Mouse (Mus musculus): ENCODE results near the gene Xylt2. TPM values are rescaled to one million over a fixed set of nuclear protein-coding genes. Genes with fewer than 3 reads are reported as not detected.
A peak's percentile ranks its signal among the peaks of the same experiment; 100 is the strongest.
"Not testable (repeated sequence)": the region's sequence is repeated elsewhere in the genome, so short reads cannot be mapped to it uniquely, and the experiment has no call there.

The Xylt2 gene
- polyA plus RNA-seq, 1 experiment from 2014 or later = 16.7 TPM

- H3K27me3 ChIP-seq (ENCODE audit: insufficient read depth, poor library complexity, severe bottlenecking) = no peaks in the 10 kb centered on the region
- no peak overlapping the region for H3K27ac ChIP-seq
- no peaks in the 10 kb centered on the region for H3K4me1 ChIP-seq (replicated peaks)
- H3K36me3 ChIP-seq = peaks cover 98% of the 10 kb centered on the region
- H3K4me3 ChIP-seq = no peak overlapping the region
- H3K9me3 ChIP-seq = no peaks in the 10 kb centered on the region
- WGBS = 69% methylated on average over 1 of the region's 1 CpGs
- no peak for DNase-seq (ENCODE audit: low spot score)
Measured at GRCm38 (mm10) chr11:94661344-94661743, 16.0 kb downstream of the Xylt2 start.

DNA sequence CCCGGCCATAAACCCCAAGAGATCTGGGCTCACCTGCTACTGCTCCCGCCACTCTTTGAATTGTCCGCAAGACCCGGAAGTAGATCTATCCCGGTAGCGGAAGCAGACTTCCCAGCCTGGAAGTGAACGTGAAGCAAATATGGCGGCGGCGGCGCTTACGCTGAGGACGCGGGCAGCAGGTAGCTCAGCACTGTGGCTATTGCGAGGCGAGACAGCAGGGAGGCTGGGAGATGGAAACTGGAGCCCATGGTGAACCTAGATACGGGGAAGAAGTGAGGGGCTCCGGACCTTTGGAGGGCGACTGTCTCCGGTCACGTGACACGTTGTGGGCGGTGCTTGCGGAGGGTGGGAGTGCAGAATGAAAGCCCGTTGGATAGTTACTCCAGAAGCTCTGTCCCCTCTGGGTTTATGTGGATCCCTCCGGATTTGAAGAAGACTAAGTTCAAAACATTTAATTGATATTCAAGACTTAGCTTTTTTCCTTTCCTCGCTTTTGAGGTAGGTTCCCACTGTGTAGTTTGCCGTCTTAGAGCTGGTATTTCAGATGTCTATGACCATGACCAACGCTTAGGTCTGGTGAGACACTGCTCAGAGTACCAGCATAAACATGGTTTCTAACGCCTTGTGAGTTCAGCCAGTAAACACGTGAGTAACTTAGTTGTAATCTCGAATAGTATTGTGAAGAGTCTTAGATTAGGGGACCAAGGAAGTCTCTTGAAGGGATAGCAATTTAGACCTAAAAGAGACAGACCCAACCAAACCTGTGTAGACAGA is 23.5 kb downstream of the Xylt2 start, which contains the start of the genes Mrpl27 and Eme1:
Mrpl27 (plus strand) TSS at position 105 of the 774 bp plus-strand sequence.
Eme1 (minus strand) TSS at position 302 of the 774 bp plus-strand sequence.
- H3K36me3 ChIP-seq = peaks cover 63% of the 10 kb centered on the region
- peaks cover 18% of the 10 kb centered on the region for H3K4me1 ChIP-seq (replicated peaks)
- H3K27ac ChIP-seq = peak within 1 kb of the TSS; percentile 97
- H3K27me3 ChIP-seq (ENCODE audit: insufficient read depth, poor library complexity, severe bottlenecking) = no peaks in the 10 kb centered on the region
- H3K9me3 ChIP-seq = no peaks in the 10 kb centered on the region
- 2% methylated on average over 32 of the region's 32 CpGs for WGBS
- DNase-seq (ENCODE audit: low spot score) = peak; percentile 88
- peak within 1 kb of the TSS; percentile 82 for H3K4me3 ChIP-seq

GRCm38 (mm10) chr11:94652973-94653372 is 24.3 kb downstream of the Xylt2 start:
- peak overlapping the region; percentile 82 for H3K4me3 ChIP-seq
- no peaks in the 10 kb centered on the region for H3K27me3 ChIP-seq (ENCODE audit: insufficient read depth, poor library complexity, severe bottlenecking)
- peaks cover 18% of the 10 kb centered on the region for H3K4me1 ChIP-seq (replicated peaks)
- 49% methylated on average over 8 of the region's 8 CpGs for WGBS
- DNase-seq (ENCODE audit: low spot score) = no peak
- H3K27ac ChIP-seq = peak overlapping the region; percentile 97
- peaks cover 62% of the 10 kb centered on the region for H3K36me3 ChIP-seq
- no peaks in the 10 kb centered on the region for H3K9me3 ChIP-seq

DNA sequence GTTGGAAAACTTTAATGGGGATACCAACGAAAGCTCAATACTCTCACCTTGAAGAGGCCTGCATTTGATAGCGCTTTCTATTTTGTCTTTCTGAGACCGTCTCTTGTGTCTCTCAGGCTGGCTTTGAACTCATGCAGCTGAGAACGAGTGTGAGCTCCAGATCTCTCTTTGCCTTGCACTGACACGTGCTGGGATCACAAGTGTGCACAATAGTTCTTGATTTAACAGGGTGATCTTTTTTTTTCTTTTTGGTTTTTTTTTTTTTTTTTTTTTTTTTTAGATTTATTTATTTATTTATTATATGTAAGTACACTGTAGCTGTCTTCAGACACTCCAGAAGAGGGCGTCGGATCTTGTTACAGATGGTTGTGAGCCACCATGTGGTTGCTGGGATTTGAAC is 26.1 kb downstream of the Xylt2 start:
- peaks cover 62% of the 10 kb centered on the region for H3K36me3 ChIP-seq
- not testable (repeated sequence) for H3K27me3 ChIP-seq (ENCODE audit: insufficient read depth, poor library complexity, severe bottlenecking); H3K27ac ChIP-seq; DNase-seq (ENCODE audit: low spot score); H3K9me3 ChIP-seq; H3K4me3 ChIP-seq
- WGBS = 91% methylated on average over 7 of the region's 7 CpGs
- H3K4me1 ChIP-seq (replicated peaks) = peaks cover 18% of the 10 kb centered on the region

DNA sequence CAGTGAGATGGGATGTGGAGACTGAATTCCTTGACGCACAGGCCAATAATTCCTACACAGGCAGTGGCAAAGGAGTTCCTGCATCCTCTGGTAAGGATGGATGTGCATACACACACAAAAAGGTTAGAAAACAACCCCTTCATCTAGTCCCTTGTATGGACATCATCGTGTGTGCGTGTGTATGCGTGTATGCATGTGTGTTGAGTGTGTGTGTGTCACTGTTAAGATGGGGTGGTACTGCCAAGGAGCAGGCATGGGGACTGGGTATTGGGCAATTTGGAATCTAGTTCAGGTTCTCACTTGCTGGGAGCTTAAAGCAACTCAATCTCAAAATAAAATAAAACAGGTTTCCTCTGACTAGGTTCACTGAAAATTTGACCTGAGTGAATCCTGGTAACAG is 30.9 kb downstream of the Xylt2 start:
- WGBS = 94% methylated on average over 4 of the region's 4 CpGs
- Histone ChIP-seq H3K9me3 (no peaks in the 10 kb centered on the region), H3K27me3 (ENCODE audit: insufficient read depth, poor library complexity, severe bottlenecking) (no peaks in the 10 kb centered on the region), H3K4me3 (no peak overlapping the region), H3K27ac (no peak overlapping the region), H3K4me1 (replicated peaks) (no peaks in the 10 kb centered on the region), H3K36me3 (peaks cover 96% of the 10 kb centered on the region)
- no peak for DNase-seq (ENCODE audit: low spot score)

GRCm38 (mm10) chr11:94644461-94645219 is 32.7 kb downstream of the Xylt2 start:
- Histone ChIP-seq H3K36me3 (peaks cover 98% of the 10 kb centered on the region), H3K4me3 (no peak overlapping the region), H3K9me3 (no peaks in the 10 kb centered on the region), H3K4me1 (replicated peaks) (no peaks in the 10 kb centered on the region), H3K27me3 (ENCODE audit: insufficient read depth, poor library complexity, severe bottlenecking) (no peaks in the 10 kb centered on the region), H3K27ac (no peak overlapping the region)
- DNase-seq (ENCODE audit: low spot score) = no peak
- WGBS = 89% methylated on average over 8 of the region's 8 CpGs

DNA sequence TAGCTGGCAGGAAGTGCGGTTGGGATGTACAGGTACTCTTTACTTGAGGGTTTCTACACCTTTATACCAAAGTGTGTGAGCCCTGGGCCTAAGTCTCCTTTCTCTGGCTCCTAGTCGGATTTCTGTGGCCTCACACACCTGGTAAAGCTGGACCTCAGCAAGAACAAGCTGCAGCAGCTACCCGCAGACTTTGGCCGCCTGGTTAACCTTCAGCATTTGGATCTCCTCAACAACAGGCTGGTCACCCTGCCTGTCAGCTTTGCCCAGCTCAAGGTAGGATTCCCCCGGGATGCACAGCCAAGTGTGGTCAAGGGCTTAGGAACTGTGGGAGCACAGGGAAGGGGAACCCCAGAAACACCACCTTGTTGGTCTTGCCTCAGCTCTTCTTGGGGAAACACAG is 42.9 kb downstream of the Xylt2 start:
- 92% methylated on average over 5 of the region's 5 CpGs for WGBS
- H3K36me3 ChIP-seq = peaks cover 83% of the 10 kb centered on the region
- DNase-seq (ENCODE audit: low spot score) = no peak

DNA sequence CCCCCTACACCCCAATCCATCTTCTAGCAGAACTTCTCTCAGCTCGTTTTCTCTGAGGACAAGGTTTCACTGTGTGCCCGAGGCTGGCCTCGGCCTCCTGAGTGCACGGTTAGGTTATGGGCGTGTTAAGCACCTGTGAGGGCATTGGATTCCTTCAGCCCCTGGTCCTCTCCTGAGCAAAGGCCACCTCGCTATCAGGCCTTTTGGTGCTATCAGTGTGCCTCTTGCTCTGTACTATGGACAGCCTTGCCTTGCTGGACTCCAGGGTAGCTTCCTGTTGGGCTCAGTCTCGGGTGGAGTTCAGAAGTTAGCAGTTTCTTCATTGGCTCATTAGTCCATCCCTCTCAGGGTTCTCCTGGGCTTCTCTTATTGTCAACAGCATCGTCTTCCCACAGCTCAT is 44.3 kb downstream of the Xylt2 start:
- peaks cover 15% of the 10 kb centered on the region for H3K4me1 ChIP-seq (replicated peaks)
- H3K9me3 ChIP-seq = no peaks in the 10 kb centered on the region
- WGBS = 92% methylated on average over 8 of the region's 8 CpGs
- no peak for DNase-seq (ENCODE audit: low spot score)
- H3K4me3 ChIP-seq = no peak overlapping the region
- H3K36me3 ChIP-seq = peaks cover 69% of the 10 kb centered on the region
- H3K27me3 ChIP-seq (ENCODE audit: insufficient read depth, poor library complexity, severe bottlenecking) = no peaks in the 10 kb centered on the region
- H3K27ac ChIP-seq = no peak overlapping the region

More for the DNA sequence above, 42.9 kb downstream of the Xylt2 start:
- H3K4me3 ChIP-seq = no peak overlapping the region
- H3K27ac ChIP-seq = no peak overlapping the region
- no peaks in the 10 kb centered on the region for H3K27me3 ChIP-seq (ENCODE audit: insufficient read depth, poor library complexity, severe bottlenecking)
- H3K4me1 ChIP-seq (replicated peaks) = peaks cover 15% of the 10 kb centered on the region
- H3K9me3 ChIP-seq = no peaks in the 10 kb centered on the region

- 96% methylated on average over 5 of the region's 5 CpGs for WGBS
- Histone ChIP-seq H3K4me3 (no peak overlapping the region), H3K4me1 (replicated peaks) (peaks cover 15% of the 10 kb centered on the region), H3K36me3 (peaks cover 58% of the 10 kb centered on the region), H3K27me3 (ENCODE audit: insufficient read depth, poor library complexity, severe bottlenecking) (no peaks in the 10 kb centered on the region), H3K27ac (no peak overlapping the region), H3K9me3 (no peaks in the 10 kb centered on the region)
- no peak for DNase-seq (ENCODE audit: low spot score)
Measured at GRCm38 (mm10) chr11:94631969-94632368, 45.3 kb downstream of the Xylt2 start.

- Histone ChIP-seq H3K27me3 (ENCODE audit: insufficient read depth, poor library complexity, severe bottlenecking) (no peaks in the 10 kb centered on the region), H3K4me3 (peak overlapping the region; percentile 75), H3K4me1 (replicated peaks) (peaks cover 15% of the 10 kb centered on the region), H3K9me3 (no peaks in the 10 kb centered on the region), H3K36me3 (peaks cover 43% of the 10 kb centered on the region), H3K27ac (peak overlapping the region; percentile 91)
- peak; percentile 28 for DNase-seq (ENCODE audit: low spot score)
- 16% methylated on average over 26 of the region's 26 CpGs for WGBS
Measured at GRCm38 (mm10) chr11:94630199-94631011, 46.9 kb downstream of the Xylt2 start.

DNA sequence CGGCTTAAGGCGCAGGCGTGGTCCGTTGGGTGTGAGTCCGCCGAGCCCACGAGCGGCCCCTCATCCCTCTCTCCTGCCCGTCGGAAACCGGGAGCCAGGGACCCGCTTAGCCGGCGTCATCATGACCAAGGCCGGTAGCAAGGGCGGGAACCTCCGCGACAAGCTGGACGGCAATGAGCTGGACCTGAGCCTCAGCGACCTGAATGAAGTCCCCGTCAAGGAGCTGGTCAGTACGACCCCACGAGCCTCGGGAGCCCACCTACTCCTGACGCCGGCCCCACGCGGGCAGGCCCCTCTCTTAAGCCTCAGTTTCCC is 47.5 kb downstream of the Xylt2 start:
- no peaks in the 10 kb centered on the region for H3K9me3 ChIP-seq
- no peak for DNase-seq (ENCODE audit: low spot score)
- under 1% methylated on average over 27 of the region's 28 CpGs for WGBS
- peaks cover 15% of the 10 kb centered on the region for H3K4me1 ChIP-seq (replicated peaks)
- peak overlapping the region; percentile 75 for H3K4me3 ChIP-seq
- no peaks in the 10 kb centered on the region for H3K27me3 ChIP-seq (ENCODE audit: insufficient read depth, poor library complexity, severe bottlenecking)
- peaks cover 37% of the 10 kb centered on the region for H3K36me3 ChIP-seq
- peak overlapping the region; percentile 91 for H3K27ac ChIP-seq

DNA sequence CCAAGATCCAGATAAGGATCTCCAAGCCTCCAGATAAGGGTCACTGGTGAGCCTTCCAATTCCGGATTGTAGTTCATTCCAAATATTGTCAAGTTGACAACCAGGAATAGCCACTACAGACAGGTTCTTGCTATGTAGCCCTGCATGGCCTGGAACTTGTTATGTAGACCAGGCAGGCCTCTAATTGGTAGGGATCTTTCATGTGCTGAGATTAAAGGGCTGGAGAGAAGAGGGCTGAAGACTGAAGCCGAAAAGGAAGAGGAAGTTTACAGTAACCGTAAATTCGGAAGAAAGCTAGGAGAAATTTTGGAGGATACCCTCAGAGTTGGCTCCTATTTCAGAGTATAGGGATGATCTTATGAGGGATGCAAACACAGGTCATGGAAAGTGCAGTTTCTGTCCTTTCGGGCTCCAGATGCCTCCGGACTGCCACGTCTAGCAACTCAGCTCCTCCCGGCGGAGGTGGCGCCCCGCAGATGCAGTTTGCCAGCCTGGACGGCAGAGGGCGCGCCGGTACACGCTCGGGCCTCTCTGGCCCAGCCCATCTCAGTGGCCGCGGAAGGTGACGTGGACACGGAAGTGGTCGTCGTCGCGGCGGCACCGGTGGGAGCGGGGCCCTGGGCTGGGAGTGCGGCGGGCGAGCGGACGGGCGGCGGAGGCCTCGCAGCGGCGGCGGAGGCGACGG is 48.0 kb downstream of the Xylt2 start, which contains the start of gene Lrrc59:
Lrrc59 (plus strand) TSS at position 569 of the 685 bp plus-strand sequence.
- DNase-seq (ENCODE audit: low spot score) = peak; percentile 96
- H3K27ac ChIP-seq = peak within 1 kb of the TSS; percentile 91
- 7% methylated on average over 41 of the region's 41 CpGs for WGBS
- H3K9me3 ChIP-seq = no peaks in the 10 kb centered on the region
- peak within 1 kb of the TSS; percentile 75 for H3K4me3 ChIP-seq
- H3K36me3 ChIP-seq = peaks cover 32% of the 10 kb centered on the region
- H3K27me3 ChIP-seq (ENCODE audit: insufficient read depth, poor library complexity, severe bottlenecking) = no peaks in the 10 kb centered on the region
- peaks cover 15% of the 10 kb centered on the region for H3K4me1 ChIP-seq (replicated peaks)

Measured in hindbrain, embryonic 10.5 days (tissue).